Mouse (Mus musculus) bone marrow macrophage, adult 2 months (primary cell): ENCODE measurements at regions not wholly inside any gene's neighbourhood (a gene's known extent, or its start where the extent isn't known, plus 50 kb on each side); places are given as distances from the start of the nearest gene placed in this dataset.

Source experiments
- CTCF ChIP-seq: IDR thresholded peaks from 2 replicates; pipeline ENCODE4 v1.5.1; 2012; ENCODE audit warnings: low read depth, mild to moderate bottlenecking, low read length, moderate library complexity
- POLR2A ChIP-seq: IDR thresholded peaks from 2 replicates; pipeline ENCODE4 v1.6.1; 2012; ENCODE audit warnings: mild to moderate bottlenecking, low read depth, low read length, borderline replicate concordance

DNA sequence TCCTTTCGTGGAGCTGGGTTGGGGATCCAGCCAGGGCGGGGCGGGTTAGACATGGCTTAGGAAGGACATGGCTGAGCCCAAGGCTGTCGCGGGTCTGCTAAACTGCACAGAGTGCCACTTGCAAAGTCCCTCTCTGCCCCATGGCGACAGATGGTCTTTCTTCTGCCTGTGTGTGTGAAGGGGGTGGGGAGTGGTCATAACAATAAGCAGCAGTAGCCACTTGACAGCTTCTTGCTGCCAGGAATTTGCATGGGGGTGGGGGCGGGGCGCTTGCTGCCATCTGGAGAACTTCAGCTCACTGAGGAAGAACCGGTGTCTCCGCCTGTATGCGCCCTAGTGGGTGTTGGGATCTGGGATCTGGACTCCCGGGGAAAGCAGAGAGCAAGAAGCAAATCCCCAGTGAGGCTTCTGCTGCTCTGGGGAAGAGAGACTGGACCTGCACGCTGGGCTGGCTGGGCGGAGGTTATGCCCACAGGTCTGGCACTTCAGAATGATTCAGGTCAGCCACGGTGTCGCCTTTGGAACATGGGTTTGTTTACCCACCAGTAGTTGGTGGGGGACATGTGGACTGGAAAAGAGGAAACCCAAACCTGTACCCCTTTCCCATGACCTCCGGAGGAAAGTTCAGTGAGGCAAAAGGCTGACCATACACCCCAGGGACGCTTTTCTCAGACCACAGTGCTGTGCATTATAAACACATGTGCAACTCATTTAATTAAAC, 258.7 kb upstream of the Marcks start:
- no peak for TF ChIP-seq CTCF
- TF ChIP-seq POLR2A, result no peak
